Mouse (Mus musculus) G1E (cell line): ENCODE measurements around the gene Arhgap33.

Source experiments
- CTCF ChIP-seq: IDR thresholded peaks from 2 replicates; pipeline ENCODE4 v1.5.1; 2012; ENCODE audit warnings: low read depth, low read length, inconsistent platforms, mixed read lengths
- GATA1 ChIP-seq: IDR thresholded peaks from 2 replicates; pipeline ENCODE4 v1.6.1; 2012; ENCODE audit warnings: borderline replicate concordance, low read length, inconsistent platforms, mixed read lengths
- TAL1 ChIP-seq: conservative IDR thresholded peaks from 2 replicates; pipeline ENCODE4 v1.6.1; 2012; ENCODE audit warnings: low read depth, low read length, inconsistent platforms, mixed read lengths

DNA sequence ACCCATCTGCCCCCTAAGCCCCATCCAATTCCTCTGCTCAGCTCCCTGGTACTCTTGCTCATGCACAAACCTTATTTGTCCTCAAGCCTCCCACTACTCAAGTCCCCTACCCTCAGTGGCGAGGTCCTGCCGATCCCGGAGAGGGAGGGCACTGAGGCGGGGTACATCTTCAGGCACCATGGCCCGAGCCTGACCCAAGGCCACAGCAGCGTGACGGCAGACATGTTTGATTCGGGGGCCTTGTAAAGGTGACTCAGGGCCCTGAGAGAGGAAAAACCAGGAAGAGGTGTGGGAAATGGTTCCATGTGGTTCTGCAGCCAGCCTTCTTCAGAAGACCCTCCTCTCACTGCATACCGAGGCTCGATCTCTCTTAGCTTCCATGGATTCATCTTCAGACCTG is 49.5 kb upstream of the Arhgap33 start:
- TF ChIP-seq CTCF (no peak), GATA1 (no peak), TAL1 (no peak)
